Mouse (Mus musculus) right cerebral cortex, adult 18-20 months (tissue): ENCODE data around the gene Msh3.
"Not testable (repeated sequence)": the region's sequence is repeated elsewhere in the genome, so short reads cannot be mapped to it uniquely, and the experiment has no call there.

Experiments used
- DNase-seq: peaks from one replicate; pipeline ENCODE4 v3.0.0; 2022; ENCODE audit warnings: mixed read lengths

Msh3 gene

GRCm38 (mm10) chr13:92246966-92247365, 107.8 kb downstream of the Msh3 start:
- DNase-seq, result peak; percentile 47

GRCm38 (mm10) chr13:92244731-92245130, 110.1 kb downstream of the Msh3 start:
- no peak for DNase-seq

- no peak for DNase-seq
These were observed 113.4 kb downstream of the Msh3 start for GRCm38 (mm10) chr13:92241426-92241825.

- DNase-seq, result peak; percentile 38
These were observed 116.9 kb downstream of the Msh3 start for GRCm38 (mm10) chr13:92237887-92238286.

GRCm38 (mm10) chr13:92237016-92237415, 117.8 kb downstream of the Msh3 start:
- no peak for DNase-seq

- no peak for DNase-seq
These were observed 122.5 kb downstream of the Msh3 start for GRCm38 (mm10) chr13:92232076-92232938.

- no peak for DNase-seq
These were observed 126.8 kb downstream of the Msh3 start for GRCm38 (mm10) chr13:92228037-92228436.

GRCm38 (mm10) chr13:92223567-92223966, 131.2 kb downstream of the Msh3 start:
- DNase-seq, result no peak

GRCm38 (mm10) chr13:92222763-92223162, 132.0 kb downstream of the Msh3 start:
- no peak for DNase-seq

GRCm38 (mm10) chr13:92219774-92220173, 135.0 kb downstream of the Msh3 start:
- no peak for DNase-seq

GRCm38 (mm10) chr13:92217216-92217615, 137.6 kb downstream of the Msh3 start:
- no peak for DNase-seq

GRCm38 (mm10) chr13:92196860-92197259, 157.9 kb downstream of the Msh3 start:
- peak; percentile 15 for DNase-seq

- DNase-seq, result not testable (repeated sequence)
These were observed 161.0 kb downstream of the Msh3 start for GRCm38 (mm10) chr13:92193806-92194205.

GRCm38 (mm10) chr13:92172686-92173085, 182.1 kb downstream of the Msh3 start:
- DNase-seq, result not testable (repeated sequence)
